Mouse (Mus musculus) limb, embryonic 12.5 days (tissue): ENCODE data around the gene Gstp1. TPM values are rescaled to one million over a fixed set of nuclear protein-coding genes. Genes with fewer than 3 reads are reported as not detected.
"Not testable (repeated sequence)": the region's sequence is repeated elsewhere in the genome, so short reads cannot be mapped to it uniquely, and the experiment has no call there.

Experiments used
- ATAC-seq: fragments of 200-750 bp; cut with Nextera tagmentation; 2 replicates; pipeline ENCODE4 v1.8.0; 2017; ENCODE audit warnings: low read depth, moderate TSS enrichment; ENCODE audit not compliant: insufficient number of reproducible peaks, insufficient read depth, low FRiP score, low TSS enrichment
- H3K27ac ChIP-seq: fragments of 300-500 bp; sonication (generic); 2 replicates; pipeline ENCODE4 v1.5.1; 2016; ENCODE audit warnings: mild to moderate bottlenecking, moderate library complexity
- H3K27me3 ChIP-seq: fragments of 300-500 bp; sonication (generic); 2 replicates; pipeline ENCODE4 v1.6.1; 2016; ENCODE audit warnings: mild to moderate bottlenecking, moderate library complexity
- H3K36me3 ChIP-seq: fragments of 300-500 bp; sonication (generic); 2 replicates; pipeline ENCODE4 v1.6.1; 2016; ENCODE audit warnings: mild to moderate bottlenecking, moderate library complexity
- H3K4me1 ChIP-seq: fragments of 300-500 bp; sonication (generic); replicated peaks from 2 replicates; pipeline ENCODE4 v1.6.1; 2016
- H3K4me2 ChIP-seq: fragments of 300-500 bp; sonication (generic); 2 replicates; pipeline ENCODE4 v1.6.1; 2016; ENCODE audit warnings: mild to moderate bottlenecking, moderate library complexity
- H3K4me3 ChIP-seq: fragments of 300-500 bp; sonication (generic); replicated peaks from 2 replicates; pipeline ENCODE4 v1.5.1; 2016; ENCODE audit warnings: mild to moderate bottlenecking
- H3K9ac ChIP-seq: fragments of 300-500 bp; sonication (generic); replicated peaks from 2 replicates; pipeline ENCODE4 v1.6.1; 2016; ENCODE audit warnings: mild to moderate bottlenecking, moderate library complexity
- H3K9me3 ChIP-seq: fragments of 300-500 bp; sonication (generic); 2 replicates; pipeline ENCODE4 v1.6.1; 2016; ENCODE audit warnings: mild to moderate bottlenecking, moderate library complexity
- WGBS: fragments of 180-500 bp; shearing (Covaris S2); methylation state at CpG from one replicate; pipeline ENCODE4 v1.1.7; 2016; 5-methylcytosine and 5-hydroxymethylcytosine counted together
- polyA plus RNA-seq: library from polyadenylated mRNA; unstranded; fragments of >200 nt; fragmentation: Nextera tagmentation; extraction: Ambion mirVana; gene quantifications from 2 replicates; pipeline ENCODE4 v1.2.1, GENCODE M21; 2016

Gstp1 gene
- polyA plus RNA-seq, 1 experiment from 2014 or later = 504 TPM

DNA sequence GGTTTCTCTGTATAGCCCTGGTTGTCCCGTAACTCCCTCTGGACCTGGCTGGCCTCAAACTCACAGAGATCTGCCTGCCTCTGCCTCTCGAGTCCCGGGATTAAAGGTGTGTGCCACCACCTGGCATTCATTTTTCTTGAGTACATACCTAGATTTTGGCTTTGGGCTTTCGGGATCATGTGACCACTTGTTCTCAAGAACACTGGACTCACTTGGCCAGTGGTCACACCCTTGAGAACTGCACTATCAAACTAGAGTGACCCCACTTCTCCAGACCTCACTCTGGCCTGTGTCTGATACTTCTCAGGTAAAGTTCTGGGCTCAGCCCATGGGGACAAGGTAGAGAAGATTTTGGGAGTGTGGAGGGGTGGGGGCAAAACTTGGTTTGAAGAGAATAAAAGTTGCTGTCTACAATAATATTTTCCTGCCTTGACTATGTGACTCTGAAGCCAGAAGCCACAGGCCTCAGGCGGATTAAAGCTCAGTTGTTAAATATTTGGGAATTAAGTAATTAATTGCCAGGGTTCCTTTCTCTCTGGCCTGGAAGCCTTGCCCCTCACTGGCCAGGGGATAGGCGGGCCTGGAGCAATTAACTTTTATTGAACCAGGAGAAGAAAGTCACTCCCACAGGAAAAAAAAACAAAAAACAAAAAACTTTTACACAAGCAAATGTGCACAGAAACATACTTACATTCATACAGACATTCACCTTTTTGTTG is 35.1 kb upstream of the Gstp1 start:
- no peak overlapping the region for H3K4me2 ChIP-seq
- H3K4me3 ChIP-seq = no peak overlapping the region
- no peak overlapping the region for H3K9ac ChIP-seq
- WGBS = 68% methylated on average over 6 of the region's 6 CpGs
- no peaks in the 10 kb centered on the region for H3K9me3 ChIP-seq
- ATAC-seq = no peak
- H3K36me3 ChIP-seq = no peaks in the 10 kb centered on the region
- H3K27ac ChIP-seq = no peak overlapping the region; the same call in 1 of the 2 replicates
- H3K27me3 ChIP-seq = no peaks in the 10 kb centered on the region
- peaks cover 4% of the 10 kb centered on the region for H3K4me1 ChIP-seq

GRCm38 (mm10) chr19:4071406-4071805 is 33.6 kb upstream of the Gstp1 start:
- no peak overlapping the region for H3K27ac ChIP-seq
- H3K4me1 ChIP-seq = peaks cover 4% of the 10 kb centered on the region
- H3K9me3 ChIP-seq = no peaks in the 10 kb centered on the region
- no peak for ATAC-seq
- H3K9ac ChIP-seq = no peak overlapping the region
- H3K4me3 ChIP-seq = no peak overlapping the region
- no peaks in the 10 kb centered on the region for H3K27me3 ChIP-seq
- WGBS = 91% methylated on average over 6 of the region's 6 CpGs
- H3K4me2 ChIP-seq = no peak overlapping the region
- H3K36me3 ChIP-seq = no peaks in the 10 kb centered on the region

GRCm38 (mm10) chr19:4070756-4071155 is 33.0 kb upstream of the Gstp1 start:
- ATAC-seq = no peak

GRCm38 (mm10) chr19:4070311-4070710 is 32.5 kb upstream of the Gstp1 start:
- Histone ChIP-seq H3K27ac (no peak overlapping the region), H3K4me1 (peaks cover 4% of the 10 kb centered on the region), H3K36me3 (no peaks in the 10 kb centered on the region), H3K27me3 (no peaks in the 10 kb centered on the region), H3K4me3 (no peak overlapping the region), H3K9me3 (no peaks in the 10 kb centered on the region), H3K9ac (no peak overlapping the region), H3K4me2 (no peak overlapping the region)
- 79% methylated on average over 15 of the region's 15 CpGs for WGBS
- ATAC-seq = no peak

More at GRCm38 (mm10) chr19:4070756-4071155, 33.0 kb upstream of the Gstp1 start:
- Histone ChIP-seq H3K4me1 (peaks cover 4% of the 10 kb centered on the region), H3K27me3 (no peaks in the 10 kb centered on the region), H3K9me3 (no peaks in the 10 kb centered on the region), H3K36me3 (no peaks in the 10 kb centered on the region), H3K9ac (no peak overlapping the region), H3K4me3 (no peak overlapping the region), H3K4me2 (no peak overlapping the region), H3K27ac (no peak overlapping the region)
- WGBS = 84% methylated on average over 8 of the region's 8 CpGs

GRCm38 (mm10) chr19:4068717-4069410 is 31.1 kb upstream of the Gstp1 start:
- no peak for ATAC-seq
- H3K4me1 ChIP-seq = peaks cover 4% of the 10 kb centered on the region
- H3K27me3 ChIP-seq = no peaks in the 10 kb centered on the region
- H3K4me2 ChIP-seq = no peak overlapping the region
- 81% methylated on average over 15 of the region's 15 CpGs for WGBS
- no peak overlapping the region for H3K4me3 ChIP-seq
- no peaks in the 10 kb centered on the region for H3K36me3 ChIP-seq
- no peak overlapping the region for H3K27ac ChIP-seq
- no peaks in the 10 kb centered on the region for H3K9me3 ChIP-seq
- no peak overlapping the region for H3K9ac ChIP-seq

DNA sequence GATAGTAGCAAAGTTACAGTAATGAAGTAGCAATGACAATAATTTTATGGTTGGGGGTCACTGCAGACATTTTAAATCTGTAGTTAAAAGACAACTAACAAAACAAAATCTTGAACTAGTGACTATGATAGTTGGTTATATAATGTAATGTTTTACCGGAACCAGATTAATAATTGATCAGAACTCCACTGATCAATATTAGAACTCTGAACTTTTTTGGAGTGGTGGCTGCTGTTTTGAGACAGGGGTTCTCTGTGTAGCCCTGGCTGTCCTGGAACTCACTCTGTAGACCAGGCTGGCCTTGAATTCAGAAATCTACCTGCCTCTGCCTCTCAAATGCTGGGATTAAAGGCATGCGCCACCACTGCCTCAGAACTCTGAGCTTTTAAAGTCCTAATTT is 30.5 kb upstream of the Gstp1 start:
- not testable (repeated sequence) for H3K4me1 ChIP-seq, ATAC-seq, H3K9ac ChIP-seq, H3K9me3 ChIP-seq, H3K36me3 ChIP-seq, H3K27me3 ChIP-seq, H3K27ac ChIP-seq, H3K4me2 ChIP-seq, H3K4me3 ChIP-seq
- 92% methylated on average over 2 of the region's 2 CpGs for WGBS

GRCm38 (mm10) chr19:4066877-4067276 is 29.1 kb upstream of the Gstp1 start:
- Histone ChIP-seq H3K4me3 (no peak overlapping the region), H3K27me3 (no peaks in the 10 kb centered on the region), H3K9me3 (no peaks in the 10 kb centered on the region), H3K27ac (no peak overlapping the region), H3K4me2 (no peak overlapping the region), H3K36me3 (no peaks in the 10 kb centered on the region), H3K4me1 (no peaks in the 10 kb centered on the region), H3K9ac (no peak overlapping the region)
- ATAC-seq = no peak; the same call in 1 of the 2 replicates

- 68% methylated on average over 6 of the region's 6 CpGs for WGBS
- no peaks in the 10 kb centered on the region for H3K27me3 ChIP-seq
- no peak for ATAC-seq
Observed at GRCm38 (mm10) chr19:4066280-4066679, 28.5 kb upstream of the Gstp1 start.

GRCm38 (mm10) chr19:4064501-4064900 is 26.7 kb upstream of the Gstp1 start:
- not testable (repeated sequence) for H3K36me3 ChIP-seq, H3K4me3 ChIP-seq, H3K27me3 ChIP-seq, H3K9ac ChIP-seq, H3K4me1 ChIP-seq, ATAC-seq, H3K27ac ChIP-seq, H3K4me2 ChIP-seq, H3K9me3 ChIP-seq
- 59% methylated on average over 7 of the region's 11 CpGs for WGBS

More at GRCm38 (mm10) chr19:4066280-4066679, 28.5 kb upstream of the Gstp1 start:
- Histone ChIP-seq H3K4me3 (no peak overlapping the region), H3K9ac (no peak overlapping the region), H3K9me3 (no peaks in the 10 kb centered on the region), H3K27ac (no peak overlapping the region), H3K4me2 (no peak overlapping the region), H3K4me1 (no peaks in the 10 kb centered on the region), H3K36me3 (no peaks in the 10 kb centered on the region)

DNA sequence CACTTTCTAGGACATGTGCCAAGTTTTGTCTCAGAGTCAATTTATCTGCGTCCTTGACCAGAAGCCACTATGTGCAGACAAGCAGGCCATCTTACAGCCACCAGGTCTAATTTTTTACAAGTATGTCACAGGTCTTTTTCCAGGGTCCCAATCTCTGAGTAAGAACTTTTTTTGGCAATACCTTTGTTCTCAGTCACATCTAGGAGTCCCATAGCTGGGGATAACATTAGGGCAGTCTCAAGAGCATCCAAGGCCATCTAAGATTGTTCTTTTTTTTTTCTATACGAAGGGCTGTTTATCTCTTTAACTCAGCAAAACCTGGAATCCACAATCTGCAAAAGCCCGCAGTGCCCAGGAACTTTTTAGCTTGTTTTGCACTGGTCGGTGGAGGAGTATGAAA is 25.6 kb upstream of the Gstp1 start:
- H3K27me3 ChIP-seq, H3K4me3 ChIP-seq, H3K4me2 ChIP-seq, H3K9ac ChIP-seq, H3K9me3 ChIP-seq, H3K27ac ChIP-seq, H3K36me3 ChIP-seq, ATAC-seq, H3K4me1 ChIP-seq: not testable (repeated sequence)
- 81% methylated on average over 4 of the region's 4 CpGs for WGBS

GRCm38 (mm10) chr19:4060899-4061465 is 23.2 kb upstream of the Gstp1 start:
- Histone ChIP-seq H3K27me3 (no peaks in the 10 kb centered on the region), H3K4me3 (no peak overlapping the region), H3K27ac (no peak overlapping the region), H3K4me1 (no peaks in the 10 kb centered on the region), H3K4me2 (no peak overlapping the region), H3K36me3 (no peaks in the 10 kb centered on the region), H3K9ac (no peak overlapping the region), H3K9me3 (no peaks in the 10 kb centered on the region)
- 94% methylated on average over 6 of the region's 6 CpGs for WGBS
- no peak for ATAC-seq
